Mouse (Mus musculus) embryonic fibroblast, embryonic 13.5 days (primary cell): ENCODE measurements at regions not wholly inside any gene's neighbourhood (a gene's known extent, or its start where the extent isn't known, plus 50 kb on each side); places are given as distances from the start of the nearest gene placed in this dataset.

ENCODE experiments used
- H3K27ac ChIP-seq: 2 replicates; pipeline ENCODE4 v1.5.1; 2012; ENCODE audit warnings: low read length, control low read depth, inconsistent platforms; ENCODE audit not compliant: insufficient read depth
- H3K4me1 ChIP-seq: 2 replicates; pipeline ENCODE4 v1.6.1; 2011; ENCODE audit warnings: low read length; ENCODE audit not compliant: control insufficient read depth, insufficient read depth
- H3K4me3 ChIP-seq: 2 replicates; pipeline ENCODE4 v1.5.1; 2011; ENCODE audit warnings: mild to moderate bottlenecking, control low read depth, low read length; ENCODE audit not compliant: insufficient read depth
- CTCF ChIP-seq: IDR thresholded peaks from 2 replicates; pipeline ENCODE4 v1.5.1; 2011; ENCODE audit warnings: mild to moderate bottlenecking, control low read depth, low read length, moderate library complexity, borderline replicate concordance; ENCODE audit not compliant: insufficient read depth
- POLR2A ChIP-seq: IDR thresholded peaks from 2 replicates; pipeline ENCODE4 v1.6.1; 2011; ENCODE audit warnings: low read depth, mild to moderate bottlenecking, control low read depth, low read length, moderate library complexity

DNA sequence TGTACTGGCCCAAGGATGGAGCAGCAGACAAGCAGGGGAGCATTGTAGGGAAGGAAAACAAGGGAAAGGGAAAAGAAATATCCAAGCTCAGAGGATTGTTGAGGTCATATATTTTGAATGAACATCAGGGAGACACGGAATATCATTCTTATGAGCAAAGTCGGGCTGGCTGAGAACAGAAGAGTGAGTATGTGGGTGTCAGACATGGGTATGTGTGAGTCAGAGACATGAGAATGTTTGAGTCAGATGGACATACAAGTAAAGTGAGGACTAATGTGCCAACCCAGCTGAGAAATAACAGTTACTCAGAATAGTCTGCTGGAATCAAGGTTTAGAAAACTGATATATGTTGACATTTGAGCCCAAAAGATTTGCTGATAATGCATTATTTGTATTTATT lies 1038.9 kb upstream of the Gm597 start:
- Histone ChIP-seq H3K27ac (peak overlapping the region; percentile 84; the same call in 1 of the 2 replicates), H3K4me1 (peaks cover 4% of the 10 kb centered on the region; the same call in 1 of the 2 replicates), H3K4me3 (no peak overlapping the region)
- no peak for TF ChIP-seq CTCF
- TF ChIP-seq POLR2A: no peak
